Mouse (Mus musculus) kidney, postnatal 4 days (tissue): ENCODE measurements at regions not wholly inside any gene's neighbourhood (a gene's known extent, or its start where the extent isn't known, plus 50 kb on each side); places are given as distances from the start of the nearest gene placed in this dataset.

ENCODE experiments used
- DNase-seq, 2 experiments: peaks; one replicate each; pipeline ENCODE4 v3.0.0; 2021; ENCODE audit warnings: mixed read lengths in 2 of 2

DNA sequence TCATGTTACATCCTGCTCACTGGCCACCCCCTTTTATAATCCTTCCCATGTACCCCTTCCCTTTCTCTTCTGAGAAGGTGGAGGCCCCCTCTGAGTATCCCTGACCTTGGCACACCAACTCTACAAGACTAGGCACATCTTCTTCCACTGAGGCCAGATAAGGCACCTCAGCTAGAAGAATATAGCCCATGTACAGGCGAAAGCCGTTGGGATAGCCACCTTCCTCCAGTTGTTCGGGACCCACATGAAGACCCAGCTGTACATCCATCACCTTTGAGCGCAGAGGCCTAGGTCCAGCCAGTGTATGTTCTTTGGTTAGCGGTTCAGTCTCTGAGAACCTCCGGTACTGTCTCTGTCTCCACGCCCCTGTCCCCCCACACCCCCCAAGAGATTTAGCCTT, 189.9 kb downstream of the Spry2 start:
- no peak for DNase-seq

GRCm38 (mm10) chr14:105698616-105699015, 198.0 kb downstream of the Spry2 start:
- no peak for DNase-seq

DNA sequence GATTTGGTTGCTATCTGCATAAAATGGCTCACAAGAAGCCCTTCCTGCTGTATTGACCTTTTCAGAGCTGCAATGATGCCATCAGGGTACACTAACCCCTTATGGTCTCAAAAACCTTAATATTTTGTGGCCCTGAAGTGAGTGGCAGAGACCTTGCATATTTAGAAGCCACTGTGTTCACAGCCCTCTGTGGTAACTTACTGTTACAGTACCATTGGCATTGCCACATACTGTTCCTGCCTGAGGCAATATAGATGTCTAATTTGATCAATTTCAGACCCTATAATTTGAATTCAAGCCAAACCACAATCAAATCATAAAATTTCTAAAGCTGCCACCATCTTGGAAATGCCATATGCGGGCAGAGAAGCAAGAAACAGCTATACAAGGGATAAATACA, 198.5 kb downstream of the Spry2 start:
- no peak for DNase-seq

DNA sequence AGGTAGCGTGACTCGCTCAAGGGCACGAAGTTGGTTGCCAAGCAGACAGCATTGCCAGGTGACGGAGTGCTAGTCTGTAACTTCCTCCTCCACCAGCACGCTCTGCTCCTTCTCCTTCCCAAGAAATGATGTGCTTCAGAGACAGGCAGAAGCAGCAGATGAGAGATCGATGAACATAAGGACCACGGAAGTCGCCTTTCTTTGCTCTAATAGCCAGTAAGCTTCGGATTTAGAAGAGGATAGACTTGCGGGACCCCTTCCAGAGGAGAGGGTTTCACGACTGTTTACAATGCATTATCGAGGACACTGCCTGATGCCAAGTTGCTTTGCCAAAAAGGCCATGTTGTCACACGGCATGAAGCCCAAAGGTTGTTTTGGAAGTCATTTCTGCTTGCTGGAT, 199.2 kb downstream of the Spry2 start:
- DNase-seq = no peak

DNA sequence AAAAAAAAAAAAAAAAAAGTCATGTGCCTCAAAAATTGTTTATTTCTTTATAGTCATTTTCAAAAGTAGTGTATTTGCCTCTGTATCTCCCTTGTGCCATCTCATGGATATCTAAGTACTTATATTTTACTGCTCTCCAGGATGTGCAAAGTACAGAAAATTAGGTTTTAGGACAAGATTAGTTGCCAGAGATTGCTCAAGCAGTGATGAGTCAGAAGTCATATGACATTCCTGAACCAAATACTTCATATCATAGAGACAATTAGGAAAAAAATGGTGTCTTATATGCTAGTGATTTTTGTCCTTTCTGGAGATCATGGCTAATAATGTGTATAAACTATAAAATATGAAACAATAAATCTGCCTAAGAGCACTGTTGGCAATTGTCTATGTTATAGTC, 201.7 kb downstream of the Spry2 start:
- no peak for DNase-seq

DNA sequence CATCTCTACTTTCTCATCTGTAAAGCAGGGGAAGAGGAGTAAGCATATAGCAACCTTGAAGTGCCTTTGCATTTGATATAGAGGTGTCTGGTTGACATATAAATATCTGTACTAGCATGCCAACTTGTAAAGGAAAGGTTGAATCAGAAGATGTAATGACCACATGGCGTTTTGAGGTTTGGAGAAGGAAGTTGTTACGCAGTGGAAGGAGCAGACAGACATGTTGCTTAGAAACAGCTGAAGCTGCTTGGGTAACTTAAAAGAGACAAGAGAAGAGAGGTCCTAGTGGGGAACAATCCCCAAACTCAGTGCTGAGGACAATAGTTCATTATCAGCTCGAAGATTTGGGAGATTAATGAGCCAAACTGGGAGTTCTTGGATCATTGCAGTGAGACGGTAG, 202.9 kb downstream of the Spry2 start:
- DNase-seq = no peak

GRCm38 (mm10) chr14:105684826-105685465, 211.7 kb downstream of the Spry2 start:
- peak in 1 of 2 experiments; percentile 14 for DNase-seq

DNA sequence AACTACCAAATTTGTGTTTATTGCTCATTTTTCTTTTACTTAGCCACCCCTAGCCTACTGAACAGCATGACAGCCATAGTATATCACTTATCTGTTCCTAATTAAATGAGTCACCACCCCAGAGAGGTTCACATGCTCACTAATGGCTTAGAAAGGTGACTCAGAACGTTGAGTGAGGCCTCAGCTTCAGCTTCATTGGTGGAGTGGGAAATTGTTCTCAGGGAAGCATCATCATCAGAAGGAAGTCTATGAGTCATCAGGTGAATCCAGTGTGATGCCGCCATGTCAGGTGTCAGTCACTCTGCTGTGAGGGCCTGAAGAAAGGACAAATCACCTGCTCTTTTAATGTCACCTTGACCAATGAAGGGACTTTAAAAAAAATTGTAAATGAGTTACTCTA, 212.3 kb downstream of the Spry2 start:
- DNase-seq = no peak

- peak in 1 of 2 experiments; percentile 3 for DNase-seq
Measured at GRCm38 (mm10) chr14:105676646-105676930, 220.0 kb downstream of the Spry2 start.

DNA sequence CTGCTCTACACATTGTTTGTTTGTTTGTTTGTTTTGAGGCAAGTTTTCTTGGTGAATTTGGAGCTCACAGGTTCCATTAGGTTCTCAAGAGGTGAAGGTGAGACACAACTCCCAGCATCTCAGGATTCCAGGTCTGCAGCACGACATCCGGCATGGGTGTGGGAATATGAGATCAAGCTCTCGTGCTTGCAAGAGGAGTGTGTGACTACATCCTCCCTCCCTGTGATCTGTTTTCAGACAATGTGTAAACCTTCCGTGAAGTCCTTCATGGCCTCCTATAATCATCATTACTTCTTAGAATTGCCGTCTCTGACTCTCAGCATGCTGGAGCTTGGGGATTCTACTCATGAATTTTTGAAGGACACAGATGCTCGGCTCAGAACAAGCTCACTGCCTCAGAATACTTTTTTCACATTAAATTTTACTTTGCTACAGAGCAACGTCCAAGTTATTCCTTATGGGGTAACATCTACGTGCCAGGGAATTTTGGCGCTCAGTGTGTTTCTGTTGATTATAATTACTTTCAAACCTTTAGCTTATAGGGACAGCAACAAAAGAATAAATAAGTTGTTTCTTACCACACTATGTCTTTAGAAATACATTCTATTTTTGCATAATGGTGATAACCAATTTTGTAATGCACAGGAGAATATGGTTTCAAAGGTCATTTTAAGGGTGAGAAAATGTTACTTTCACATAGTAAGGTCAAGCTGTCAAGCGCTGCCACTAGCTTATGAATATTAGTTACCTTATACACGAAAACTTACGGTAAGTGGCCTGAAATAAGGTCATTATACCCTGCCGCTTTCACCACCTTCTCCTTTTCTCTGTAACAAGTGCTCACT, 220.6 kb downstream of the Spry2 start:
- no peak for DNase-seq

GRCm38 (mm10) chr14:105675006-105675405, 221.6 kb downstream of the Spry2 start:
- DNase-seq = no peak

DNA sequence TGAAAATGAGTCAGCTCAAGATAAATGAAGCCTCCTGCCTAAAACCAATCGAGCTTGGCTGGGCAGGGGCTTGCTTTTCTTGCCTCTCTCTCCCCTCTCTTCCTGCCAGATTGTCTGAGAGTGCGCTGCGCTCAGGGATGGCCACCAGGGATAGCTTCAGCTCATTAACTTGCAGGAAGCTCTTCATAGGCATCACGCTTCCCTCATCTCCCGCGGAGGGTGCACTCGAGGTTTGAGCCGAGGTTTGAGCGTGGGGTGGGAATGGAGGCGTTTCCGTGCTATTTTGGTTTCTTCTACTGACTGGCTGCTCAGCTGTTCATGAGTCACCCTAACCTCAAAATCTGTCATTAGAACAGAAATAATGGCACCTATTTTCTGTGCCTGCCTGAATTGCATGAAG, 227.7 kb downstream of the Spry2 start:
- peak; percentile 34 to 46 for DNase-seq

- DNase-seq = no peak
Measured at GRCm38 (mm10) chr14:105664671-105665198, 231.9 kb downstream of the Spry2 start.

DNA sequence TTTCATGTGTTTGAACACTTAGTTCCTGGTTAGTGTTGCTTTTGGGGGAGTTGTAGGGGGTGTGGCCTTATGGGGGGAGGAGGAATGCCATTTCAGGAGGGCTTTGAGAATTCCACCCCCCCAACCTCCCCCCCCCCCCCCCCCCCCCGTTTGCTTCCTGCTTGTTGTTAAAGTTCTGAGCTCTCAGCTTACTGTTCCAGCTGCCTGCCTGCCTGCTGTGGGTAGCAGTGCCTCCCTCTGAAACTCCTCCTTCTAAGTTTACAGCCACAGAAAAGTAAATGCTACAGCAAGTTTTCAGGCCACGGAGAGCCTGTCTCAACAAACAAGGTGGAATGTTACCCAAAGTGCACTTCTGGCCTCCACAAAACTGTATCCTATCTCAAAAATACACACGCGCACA, 233.1 kb downstream of the Spry2 start:
- DNase-seq = no peak

DNA sequence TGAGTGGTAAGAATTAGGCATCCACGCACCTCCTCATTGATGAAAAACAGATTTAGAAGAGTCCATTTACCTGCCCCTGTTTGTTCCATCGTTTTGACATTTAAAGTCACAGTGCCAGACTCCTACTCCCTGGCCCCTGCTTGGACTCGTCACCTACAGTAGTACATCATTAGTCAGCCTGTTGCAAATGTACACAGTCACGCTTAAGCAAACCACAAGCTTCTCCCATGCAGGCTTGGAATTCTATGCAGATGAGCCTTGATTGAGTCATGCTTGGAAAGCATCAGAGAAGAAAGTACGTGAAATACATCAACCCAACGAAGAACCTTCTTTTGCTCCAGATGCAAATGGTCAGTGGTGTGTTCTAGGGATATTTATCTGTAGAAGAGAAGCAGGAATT, 233.8 kb downstream of the Spry2 start:
- peak in 1 of 2 experiments; percentile 5 for DNase-seq

DNA sequence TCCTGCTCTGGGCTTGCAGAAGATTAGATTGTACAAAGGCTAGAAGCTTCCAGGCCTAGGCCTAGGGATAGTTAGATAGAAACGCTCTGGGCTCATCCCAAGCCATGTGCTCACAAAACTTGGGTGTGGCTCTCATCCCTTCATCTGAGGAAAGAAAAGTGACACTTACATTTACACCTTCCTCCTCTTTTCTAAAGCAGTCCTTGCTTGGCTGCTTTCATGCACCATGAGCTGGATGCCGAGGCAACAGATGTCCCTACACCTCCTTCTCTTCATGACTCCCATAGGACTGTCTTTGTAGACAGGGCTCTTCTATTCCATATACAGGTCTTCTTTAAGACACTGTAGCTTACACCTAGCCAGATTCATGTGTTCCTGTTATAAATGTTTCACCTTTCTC, 238.3 kb downstream of the Spry2 start:
- DNase-seq = no peak

DNA sequence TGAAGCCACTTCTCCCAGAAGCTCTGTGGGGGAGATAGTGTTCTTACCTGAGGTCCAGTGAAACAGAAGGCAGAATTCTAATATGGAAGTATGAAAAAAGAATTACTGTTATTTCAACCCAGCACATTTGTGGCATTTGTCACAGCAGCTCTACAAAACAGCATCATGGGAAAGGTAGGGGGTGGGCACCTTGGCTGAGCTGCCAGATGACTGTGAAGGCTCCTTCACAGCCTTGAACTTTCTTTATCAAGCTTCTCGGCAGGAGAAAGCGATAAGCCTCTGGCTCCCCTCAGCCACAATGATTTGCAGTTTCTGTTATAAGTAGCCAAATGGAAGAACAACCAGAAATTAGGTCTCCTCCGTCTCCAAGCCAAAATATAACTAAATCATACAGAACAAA, 249.5 kb downstream of the Spry2 start:
- no peak for DNase-seq

- no peak for DNase-seq
Measured at GRCm38 (mm10) chr14:105644428-105644827, 252.2 kb downstream of the Spry2 start.

DNA sequence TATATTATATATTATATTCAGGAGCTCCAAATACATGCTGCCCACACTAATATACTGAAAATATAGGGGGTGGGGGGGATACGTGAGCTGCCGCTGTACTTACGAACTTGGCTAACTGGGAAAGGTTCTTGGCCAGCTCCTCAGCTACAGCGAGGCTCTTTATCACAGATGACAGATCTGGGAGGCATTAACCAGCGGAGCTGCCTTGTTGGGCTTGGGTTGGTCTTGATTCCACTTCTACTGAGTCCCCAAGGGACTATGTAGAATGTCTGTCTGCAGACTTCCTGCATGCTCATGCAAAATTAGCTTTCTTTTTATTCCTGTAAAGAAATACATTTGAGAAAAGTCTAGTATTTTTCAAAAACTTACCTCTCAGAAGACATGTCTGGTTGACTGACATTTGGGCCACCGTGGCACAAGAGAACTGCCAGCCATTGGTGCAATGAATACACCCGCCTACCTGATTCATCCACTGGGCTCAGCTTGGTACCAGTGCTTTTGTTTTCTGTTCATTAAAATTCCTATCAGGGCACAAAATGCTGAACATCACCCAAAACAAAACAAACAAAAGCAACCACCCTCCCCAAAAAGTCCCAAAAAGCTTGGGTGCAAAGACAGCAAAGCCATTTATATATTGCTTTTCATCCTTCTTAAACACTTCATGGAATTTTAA, 253.2 kb downstream of the Spry2 start:
- DNase-seq = no peak

DNA sequence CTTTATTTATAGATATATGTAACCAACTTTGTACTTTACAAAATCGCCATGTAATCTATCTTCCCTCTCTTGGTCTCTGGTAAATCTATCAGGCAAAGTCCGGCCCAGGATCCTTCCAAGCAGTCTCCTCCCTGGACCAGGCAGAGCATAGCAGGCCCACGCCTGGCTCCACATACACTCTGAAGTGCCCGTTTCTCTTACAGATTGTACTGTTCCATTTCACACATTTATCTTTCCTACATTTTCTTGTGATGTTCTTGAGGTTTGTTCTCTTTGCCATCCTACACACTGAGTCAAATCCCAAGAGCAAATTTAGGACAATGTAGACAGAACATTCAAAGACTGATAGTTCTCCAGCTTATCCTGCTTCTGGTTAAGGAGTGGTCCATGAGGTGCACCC, 264.3 kb downstream of the Spry2 start:
- DNase-seq = no peak

- no peak for DNase-seq
Measured at GRCm38 (mm10) chr14:105631681-105632031, 265.0 kb downstream of the Spry2 start.

GRCm38 (mm10) chr14:105630867-105631680, 265.5 kb downstream of the Spry2 start:
- DNase-seq = no peak

- DNase-seq = no peak
Measured at GRCm38 (mm10) chr14:105630444-105630843, 266.2 kb downstream of the Spry2 start.
